Comparison of ENCODE assay signal across 17 mouse cellular contexts in genomic region chr11:88774401-88774931, GRCm38 (mm10). TPM values are rescaled to one million over a fixed set of nuclear protein-coding genes. Genes with fewer than 3 reads are reported as not detected.
DNase-seq lines count a peak whose midpoint lies in the region; ATAC-seq and TF ChIP-seq lines count a peak whose summit lies in the region.
"Had no signal": no experiment of that assay in that cellular context is flagged by ENCODE, and none has a peak within 500 bp of the region (broad histone marks: within the 10 kb centered on the region; RNA-seq: fewer than 3 reads in every experiment).

No protein-coding gene starts in this region.

- DNase-seq in heart, postnatal 4 days: no peak
- no peak for DNase-seq in midbrain, postnatal 0 days (ENCODE audit: low spot score)
- no peak for DNase-seq in gastrocnemius, adult 8-10 months (ENCODE audit: low spot score in 2 of 2)
- DNase-seq in lung, postnatal 0 days (ENCODE audit: low spot score): no peak
- DNase-seq: B cell, adult 2 months; cerebellum, adult 18-20 months; gastrocnemius, postnatal 36 days; layer of hippocampus, postnatal 36 days; left cerebral cortex, postnatal 4 days; right cerebral cortex, postnatal 14 days; thymus, postnatal 14 days had no signal

- ATAC-seq in heart, embryonic 14.5 days (ENCODE audit: insufficient number of reproducible peaks, insufficient read depth, low FRiP score, low read depth): no peak
- ATAC-seq in midbrain, embryonic 12.5 days (ENCODE audit: low FRiP score, low read depth): no peak
- no peak for ATAC-seq in midbrain, postnatal 0 days (ENCODE audit: low FRiP score)
- no peak for ATAC-seq in forebrain, embryonic 13.5 days
- ATAC-seq in neural tube, embryonic 12.5 days (ENCODE audit: low FRiP score, low read depth): no peak
- no peak for ATAC-seq in lung, postnatal 0 days
- ATAC-seq: intestine, embryonic 15.5 days had no signal

- H3K27me3 ChIP-seq in heart, embryonic 14.5 days (ENCODE audit: control insufficient read depth, insufficient read depth, low read length): no peaks in the 10 kb centered on the region
- no peaks in the 10 kb centered on the region for H3K27me3 ChIP-seq in midbrain, embryonic 12.5 days
- H3K27me3 ChIP-seq in midbrain, postnatal 0 days (ENCODE audit: insufficient read depth, low read length): no peaks in the 10 kb centered on the region
- H3K27me3 ChIP-seq in forebrain, embryonic 13.5 days: no peaks in the 10 kb centered on the region
- H3K27me3 ChIP-seq in neural tube, embryonic 12.5 days (replicated peaks): no peaks in the 10 kb centered on the region
- no peaks in the 10 kb centered on the region for H3K27me3 ChIP-seq in lung, postnatal 0 days (replicated peaks; ENCODE audit: insufficient read depth, low read length)
- H3K27me3 ChIP-seq: intestine, embryonic 15.5 days had no signal

- H3K36me3 ChIP-seq in heart, embryonic 14.5 days (ENCODE audit: control insufficient read depth, insufficient read depth, low read length): no peaks in the 10 kb centered on the region
- no peaks in the 10 kb centered on the region for H3K36me3 ChIP-seq in midbrain, embryonic 12.5 days
- no peaks in the 10 kb centered on the region for H3K36me3 ChIP-seq in midbrain, postnatal 0 days (ENCODE audit: insufficient read depth, low read length)
- no peaks in the 10 kb centered on the region for H3K36me3 ChIP-seq in forebrain, embryonic 13.5 days (ENCODE audit: poor library complexity, severe bottlenecking)
- no peaks in the 10 kb centered on the region for H3K36me3 ChIP-seq in neural tube, embryonic 12.5 days
- no peaks in the 10 kb centered on the region for H3K36me3 ChIP-seq in lung, postnatal 0 days (ENCODE audit: insufficient read depth, low read length)
- H3K36me3 ChIP-seq: heart, embryonic 10.5 days; intestine, embryonic 15.5 days had no signal

- H3K4me1 ChIP-seq in heart, embryonic 14.5 days (ENCODE audit: control insufficient read depth in 2 of 2, insufficient read depth in 2 of 2, low read length in 2 of 2): peaks cover 12 to 23% of the 10 kb centered on the region in 2 experiments
- peaks cover 15% of the 10 kb centered on the region; the same call in 1 of the 2 replicates for H3K4me1 ChIP-seq in midbrain, embryonic 12.5 days
- H3K4me1 ChIP-seq in midbrain, postnatal 0 days (ENCODE audit: insufficient read depth, low read length): no peaks in the 10 kb centered on the region
- H3K4me1 ChIP-seq in forebrain, embryonic 13.5 days: peaks cover 10% of the 10 kb centered on the region; the same call in 1 of the 2 replicates
- no peaks in the 10 kb centered on the region for H3K4me1 ChIP-seq in neural tube, embryonic 12.5 days
- no peaks in the 10 kb centered on the region for H3K4me1 ChIP-seq in lung, postnatal 0 days (ENCODE audit: insufficient read depth, low read depth, low read length)
- H3K4me1 ChIP-seq: intestine, embryonic 15.5 days had no signal

- H3K4me3 ChIP-seq in heart, embryonic 14.5 days (ENCODE audit: control insufficient read depth in 1 of 2, insufficient read depth in 1 of 2, low read depth in 1 of 2, low read length in 2 of 2): no peak overlapping the region
- H3K4me3 ChIP-seq in midbrain, embryonic 12.5 days: no peak overlapping the region
- H3K4me3 ChIP-seq in midbrain, postnatal 0 days (ENCODE audit: low read depth, low read length): no peak overlapping the region
- no peak overlapping the region for H3K4me3 ChIP-seq in forebrain, embryonic 13.5 days
- H3K4me3 ChIP-seq in neural tube, embryonic 12.5 days: no peak overlapping the region
- H3K4me3 ChIP-seq in lung, postnatal 0 days (ENCODE audit: low read depth, low read length): no peak overlapping the region
- H3K4me3 ChIP-seq: heart, embryonic 10.5 days; intestine, embryonic 15.5 days had no signal

- H3K27ac ChIP-seq in heart, embryonic 14.5 days (replicated peaks in 1 of 2; ENCODE audit: control insufficient read depth in 1 of 2, insufficient read depth in 1 of 2, low read depth in 2 of 2, low read length in 2 of 2): peak overlapping the region; percentile 38 to 76
- peak overlapping the region; percentile 35; the same call in 1 of the 2 replicates for H3K27ac ChIP-seq in midbrain, embryonic 12.5 days (replicated peaks)
- H3K27ac ChIP-seq in midbrain, postnatal 0 days (ENCODE audit: low read depth, low read length): no peak overlapping the region
- 0 out of 2 replicates have a peak overlapping the region, but pooled peaks have one; percentile 2 for H3K27ac ChIP-seq in forebrain, embryonic 13.5 days
- H3K27ac ChIP-seq in neural tube, embryonic 12.5 days: 0 out of 2 replicates have a peak overlapping the region, but pooled peaks have one; percentile 32
- no peak overlapping the region for H3K27ac ChIP-seq in lung, postnatal 0 days (ENCODE audit: low read length)
- H3K27ac ChIP-seq: heart, embryonic 10.5 days; intestine, embryonic 15.5 days had no signal

- TF ChIP-seq EP300 in lung, postnatal 0 days (IDR thresholded peaks at IDR 0.05): no peak

- no peaks in the 10 kb centered on the region for H3K9me3 ChIP-seq in heart, embryonic 14.5 days (ENCODE audit: control insufficient read depth, low read length)
- no peaks in the 10 kb centered on the region for H3K9me3 ChIP-seq in midbrain, embryonic 12.5 days
- H3K9me3 ChIP-seq in midbrain, postnatal 0 days (ENCODE audit: low read length): no peaks in the 10 kb centered on the region
- no peaks in the 10 kb centered on the region for H3K9me3 ChIP-seq in forebrain, embryonic 13.5 days (replicated peaks)
- H3K9me3 ChIP-seq in neural tube, embryonic 12.5 days: no peaks in the 10 kb centered on the region
- no peaks in the 10 kb centered on the region for H3K9me3 ChIP-seq in lung, postnatal 0 days (ENCODE audit: low read length)
- H3K9me3 ChIP-seq: heart, embryonic 10.5 days; intestine, embryonic 15.5 days had no signal

- WGBS in heart, embryonic 14.5 days: 75% methylated on average over 4 of the region's 4 CpGs
- 29% methylated on average over 4 of the region's 4 CpGs for WGBS in midbrain, embryonic 12.5 days
- 40% methylated on average over 4 of the region's 4 CpGs for WGBS in midbrain, postnatal 0 days
- 2% methylated on average over 4 of the region's 4 CpGs for WGBS in forebrain, embryonic 13.5 days
- 15% methylated on average over 4 of the region's 4 CpGs for WGBS in neural tube, embryonic 12.5 days
- 26% methylated on average over 4 of the region's 4 CpGs for WGBS in lung, postnatal 0 days

- no peak for TF ChIP-seq CTCF in midbrain, postnatal 0 days (IDR thresholded peaks at IDR 0.05)
- TF ChIP-seq CTCF in lung, postnatal 0 days (IDR thresholded peaks at IDR 0.05): no peak

- 0 out of 2 replicates have a peak overlapping the region, but pooled peaks have one; percentile 8 for H3K9ac ChIP-seq in heart, embryonic 14.5 days (ENCODE audit: low read length)
- no peak overlapping the region for H3K9ac ChIP-seq in midbrain, embryonic 12.5 days (replicated peaks)
- H3K9ac ChIP-seq in midbrain, postnatal 0 days (replicated peaks; ENCODE audit: low read length, poor library complexity, severe bottlenecking): no peak overlapping the region
- H3K9ac ChIP-seq in forebrain, embryonic 13.5 days: no peak overlapping the region
- no peak overlapping the region for H3K9ac ChIP-seq in neural tube, embryonic 12.5 days
- no peak overlapping the region for H3K9ac ChIP-seq in lung, postnatal 0 days (replicated peaks; ENCODE audit: low read depth)
- H3K9ac ChIP-seq: intestine, embryonic 15.5 days had no signal

- H3K4me2 ChIP-seq in heart, embryonic 14.5 days (ENCODE audit: low read length): 0 out of 2 replicates have a peak overlapping the region, but pooled peaks have one; percentile 1
- no peak overlapping the region for H3K4me2 ChIP-seq in midbrain, embryonic 12.5 days (replicated peaks)
- H3K4me2 ChIP-seq in midbrain, postnatal 0 days (ENCODE audit: low read depth, low read length, poor library complexity, severe bottlenecking): no peak overlapping the region
- no peak overlapping the region for H3K4me2 ChIP-seq in forebrain, embryonic 13.5 days
- no peak overlapping the region for H3K4me2 ChIP-seq in neural tube, embryonic 12.5 days (replicated peaks)
- H3K4me2 ChIP-seq in lung, postnatal 0 days (replicated peaks; ENCODE audit: low read depth, low read length): no peak overlapping the region
- H3K4me2 ChIP-seq: intestine, embryonic 15.5 days had no signal

RNA-seq across cellular contexts. Expression of gene Msi2, which starts 56.2 kb away (rescaled TPM):
- 18.1 and 20.9 TPM in 2 replicates for polyA plus RNA-seq in heart, embryonic 14.5 days (2014; fragmentation: Nextera tagmentation; extraction: Ambion mirVana)
- total RNA-seq in heart, postnatal 4 days (2021): 100 to 1,000 TPM; 205 to 234 TPM
- 41.5 and 47.9 TPM in 2 replicates for polyA plus RNA-seq in midbrain, embryonic 12.5 days (2016; fragmentation: Nextera tagmentation; extraction: Ambion mirVana)
- total RNA-seq in midbrain, postnatal 0 days (2014; rRNA removed): 133 and 142 TPM in 2 replicates
- 21.6 and 26.9 TPM in 2 replicates for polyA plus RNA-seq in midbrain, postnatal 0 days (2015; fragmentation: Nextera tagmentation; extraction: Ambion mirVana)
- polyA plus RNA-seq in forebrain, embryonic 13.5 days (2015; fragmentation: Nextera tagmentation; extraction: Ambion mirVana): 31.5 and 36.5 TPM in 2 replicates
- 27.9 and 37.7 TPM in 2 replicates for polyA plus RNA-seq in neural tube, embryonic 12.5 days (2016; fragmentation: Nextera tagmentation; extraction: Ambion mirVana)
- 100 to 1,000 TPM; 150 to 209 (median 176) TPM for total RNA-seq in gastrocnemius, adult 8-10 months (2022)
- 12.6 and 13.3 TPM in 2 replicates for polyA plus RNA-seq in lung, postnatal 0 days (2015; fragmentation: Nextera tagmentation; extraction: Ambion mirVana)

Comparison
In these comparisons a context has a peak if more than half of its experiments do, and no peak if none do; other contexts are left out.
1. H3K27ac ChIP-seq: peak in heart, embryonic 14.5 days (2 of 2), midbrain, embryonic 12.5 days (single experiment), forebrain, embryonic 13.5 days (single experiment) and neural tube, embryonic 12.5 days (single experiment); none in midbrain, postnatal 0 days (single experiment) and lung, postnatal 0 days (single experiment).